Mouse (Mus musculus) embryonic facial prominence, embryonic 15.5 days (tissue): ENCODE measurements around the gene Slc9a9. TPM values are rescaled to one million over a fixed set of nuclear protein-coding genes. Genes with fewer than 3 reads are reported as not detected.

Experiments
- ATAC-seq: fragments of 200-750 bp; cut with Nextera tagmentation; 2 replicates; pipeline ENCODE4 v1.8.0; 2017; ENCODE audit warnings: low read depth, moderate TSS enrichment; ENCODE audit not compliant: insufficient number of reproducible peaks, low FRiP score, low TSS enrichment
- H3K27ac ChIP-seq: fragments of 300-500 bp; sonication (generic); replicated peaks from 2 replicates; pipeline ENCODE4 v1.5.1; 2015; ENCODE audit warnings: mild to moderate bottlenecking, inconsistent platforms
- H3K27me3 ChIP-seq: fragments of 300-500 bp; sonication (generic); 2 replicates; pipeline ENCODE4 v1.6.1; 2015; ENCODE audit warnings: inconsistent platforms
- H3K36me3 ChIP-seq: fragments of 300-500 bp; sonication (generic); 2 replicates; pipeline ENCODE4 v1.6.1; 2015; ENCODE audit warnings: mild to moderate bottlenecking, inconsistent platforms
- H3K4me1 ChIP-seq: fragments of 300-500 bp; sonication (generic); 2 replicates; pipeline ENCODE4 v1.6.1; 2015; ENCODE audit warnings: inconsistent platforms
- H3K4me2 ChIP-seq: fragments of 300-500 bp; sonication (generic); replicated peaks from 2 replicates; pipeline ENCODE4 v1.6.1; 2015; ENCODE audit warnings: mild to moderate bottlenecking, inconsistent platforms
- H3K4me3 ChIP-seq: fragments of 300-500 bp; sonication (generic); replicated peaks from 2 replicates; pipeline ENCODE4 v1.5.1; 2015; ENCODE audit warnings: mild to moderate bottlenecking, inconsistent platforms
- H3K9ac ChIP-seq: fragments of 300-500 bp; sonication (generic); 2 replicates; pipeline ENCODE4 v1.6.1; 2015; ENCODE audit warnings: inconsistent platforms
- H3K9me3 ChIP-seq: fragments of 300-500 bp; sonication (generic); replicated peaks from 2 replicates; pipeline ENCODE4 v1.6.1; 2016; ENCODE audit warnings: inconsistent platforms
- WGBS: fragments of 180-500 bp; shearing (Covaris S2); methylation state at CpG from one replicate; pipeline ENCODE4 v1.1.7; 2015; 5-methylcytosine and 5-hydroxymethylcytosine counted together
- microRNA-seq: library from miRNA; unstranded; fragments of <30 nt; microRNA quantifications from one replicate; pipeline ENCODE4, GENCODE M21; 2016; ENCODE audit warnings: borderline number of aligned reads
- polyA plus RNA-seq: library from polyadenylated mRNA; unstranded; fragments of >200 nt; fragmentation: Nextera tagmentation; extraction: Ambion mirVana; gene quantifications from 2 replicates; pipeline ENCODE4 v1.2.1, GENCODE M21; 2015

Gene Slc9a9
- polyA plus RNA-seq, 1 experiment from 2014 or later, result 7.4 TPM

- no peaks in the 10 kb centered on the region for H3K36me3 ChIP-seq
- no peak overlapping the region for H3K9ac ChIP-seq
- H3K4me2 ChIP-seq, result no peak overlapping the region
- H3K9me3 ChIP-seq, result no peaks in the 10 kb centered on the region
- WGBS, result 68% methylated on average over 2 of the region's 2 CpGs
- no peaks in the 10 kb centered on the region for H3K27me3 ChIP-seq
- H3K27ac ChIP-seq, result no peak overlapping the region
- H3K4me1 ChIP-seq, result peaks cover 11% of the 10 kb centered on the region
- no peak overlapping the region for H3K4me3 ChIP-seq
- no peak for ATAC-seq
These were observed 597.2 kb downstream of the Slc9a9 start for GRCm38 (mm10) chr9:95266924-95267323.

DNA sequence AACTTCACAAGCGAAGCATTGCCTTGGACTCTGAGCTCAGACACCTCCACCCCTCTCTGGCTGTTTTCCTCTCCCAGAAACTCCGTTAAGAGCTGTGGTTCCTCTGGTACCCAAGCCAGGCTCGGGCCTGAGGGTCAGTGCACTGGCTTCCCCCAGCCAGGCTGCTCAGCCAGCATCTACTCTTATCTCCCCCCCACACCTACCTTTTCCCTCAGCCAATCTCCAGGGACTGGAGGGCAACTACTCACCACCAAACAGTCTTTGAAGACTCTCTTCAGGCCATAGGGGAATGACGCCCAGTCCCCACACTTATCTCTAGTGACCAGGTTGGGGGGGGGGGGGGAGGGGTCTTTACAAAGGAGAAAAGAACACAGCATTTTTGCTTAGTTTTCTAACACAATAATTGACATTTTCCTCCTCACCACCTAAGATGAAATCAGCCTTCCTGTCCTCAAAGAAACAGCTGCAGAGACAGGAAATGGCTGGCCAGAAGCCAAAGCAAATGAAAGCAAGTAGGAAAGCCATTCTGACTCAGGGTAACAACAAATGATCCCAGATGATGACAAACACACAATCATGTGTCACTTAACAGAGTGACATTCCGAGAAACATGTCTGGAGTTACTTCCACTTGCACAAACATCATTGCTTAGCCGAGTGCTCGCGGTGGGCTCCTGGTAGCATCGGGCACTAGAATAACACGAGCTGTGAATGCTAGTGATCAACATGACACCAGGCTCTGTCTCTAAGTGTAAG, 610.1 kb downstream of the Slc9a9 start:
- 51% methylated on average over 10 of the region's 10 CpGs for WGBS
- no peak for ATAC-seq

More for the DNA sequence above, 610.1 kb downstream of the Slc9a9 start:
- H3K9me3 ChIP-seq, result no peaks in the 10 kb centered on the region
- peaks cover 3% of the 10 kb centered on the region; the same call in 1 of the 2 replicates for H3K4me1 ChIP-seq
- H3K4me3 ChIP-seq, result no peak overlapping the region
- H3K9ac ChIP-seq, result no peak overlapping the region
- H3K36me3 ChIP-seq, result no peaks in the 10 kb centered on the region
- H3K27ac ChIP-seq, result no peak overlapping the region
- no peak overlapping the region for H3K4me2 ChIP-seq
- no peaks in the 10 kb centered on the region for H3K27me3 ChIP-seq

Small RNA genes within 50 kb of the gene (microRNA-seq; reads per million reads assigned to microRNA genes)
- gene Mir7656, result not detected

Other genes with a start within 250 kb of the Slc9a9 start
- 24.0 and 31.6 TPM in 2 replicates for gene 1190002N15Rik, start 131.8 kb upstream of the Slc9a9 start, polyA plus RNA-seq